Mouse (Mus musculus): ENCODE measurements around the gene Arhgef19. TPM values are rescaled to one million over a fixed set of nuclear protein-coding genes. Genes with fewer than 3 reads are reported as not detected.

Arhgef19 gene
- total RNA-seq, 2 experiments from 2014 or later, result not detected

DNA sequence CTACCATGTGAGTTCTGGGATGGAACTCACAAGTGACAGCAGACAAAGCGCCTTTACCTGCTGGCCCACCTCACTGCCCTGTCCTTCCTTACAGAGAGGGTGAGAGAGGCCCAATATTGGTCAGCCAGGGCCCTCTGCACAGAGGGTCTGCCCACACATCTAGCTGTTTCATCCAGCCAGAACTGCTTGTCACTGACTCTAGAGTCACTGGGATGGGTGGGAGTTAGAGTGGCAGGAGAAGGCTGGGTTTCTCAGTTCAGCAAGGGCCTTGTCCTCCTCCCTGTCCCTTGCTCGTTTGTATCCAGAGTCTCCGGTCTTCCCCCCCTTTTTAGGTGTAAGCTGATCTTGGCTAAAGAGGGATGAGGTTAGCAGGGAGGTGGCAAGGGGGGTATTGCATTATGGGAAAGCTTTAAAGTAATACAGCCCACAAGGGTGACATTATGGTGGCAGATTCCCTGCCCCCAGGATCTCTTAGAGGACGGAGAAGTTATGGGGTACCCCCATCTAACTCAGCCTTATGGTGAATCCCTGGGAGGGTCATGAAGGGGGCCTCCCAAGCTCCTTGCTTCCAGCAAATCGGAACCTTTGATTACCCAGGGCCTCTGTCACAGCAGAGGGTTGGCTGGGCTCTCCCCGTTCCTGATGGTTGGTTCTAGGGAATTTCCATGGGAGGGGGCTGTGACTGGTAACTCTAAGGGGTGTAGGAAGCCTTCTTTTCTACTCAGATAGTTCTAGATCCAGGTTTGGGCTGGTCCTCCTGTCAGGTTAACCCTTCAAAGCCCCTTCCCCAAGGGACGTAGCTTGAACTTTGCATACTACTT lies 64.3 kb downstream of the Arhgef19 start:
- no peak for ATAC-seq (replicated peaks; ENCODE audit: poor library complexity, severe bottlenecking)

DNA sequence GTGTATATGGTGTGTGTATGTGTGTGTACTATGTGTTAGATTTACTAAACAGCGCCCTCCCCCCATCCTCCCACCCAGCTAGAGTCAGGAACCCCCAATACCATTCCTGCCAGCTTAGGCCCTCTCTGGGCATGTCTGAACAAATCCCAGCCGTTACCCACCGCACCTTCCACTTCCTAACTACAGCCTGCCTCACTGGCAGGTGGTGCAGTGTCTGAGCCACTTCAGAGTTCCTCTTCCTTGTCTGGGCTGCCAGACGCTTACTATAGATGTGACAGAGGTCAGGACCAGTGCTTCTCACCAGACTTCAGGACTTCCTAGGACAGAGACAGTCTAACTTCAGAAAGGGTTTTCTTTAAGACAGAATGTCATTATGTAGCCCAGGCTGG lies 64.9 kb downstream of the Arhgef19 start:
- ATAC-seq (replicated peaks; ENCODE audit: poor library complexity, severe bottlenecking), result no peak

DNA sequence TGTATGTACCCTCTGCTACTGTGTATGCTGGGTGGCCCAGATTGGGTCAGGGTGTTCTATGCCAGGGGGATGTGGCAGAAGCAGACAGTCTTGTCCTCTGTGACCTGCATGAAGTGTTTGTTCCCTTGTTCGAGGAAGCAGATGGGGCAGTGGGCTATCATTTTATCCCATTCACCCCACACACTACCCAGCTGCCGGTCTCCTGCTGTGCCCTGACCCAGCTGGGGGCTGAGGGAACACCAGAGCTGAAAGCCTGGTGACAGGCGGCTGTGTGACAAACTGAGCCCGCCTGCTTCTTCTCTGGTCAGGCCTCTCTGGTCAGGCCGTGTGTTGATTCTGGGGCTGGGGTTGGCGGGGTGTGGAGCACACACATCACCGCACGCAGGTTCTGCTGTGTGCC lies 66.8 kb downstream of the Arhgef19 start:
- ATAC-seq (replicated peaks; ENCODE audit: poor library complexity, severe bottlenecking), result no peak

Other genes starting within 250 kb of the Arhgef19 start
- gene Mfap2, start 229.1 kb upstream of the Arhgef19 start, total RNA-seq (2014; fragmentation: Nextera tagmentation), result not detected in 2 replicates
- gene Mfap2, start 229.1 kb upstream of the Arhgef19 start, total RNA-seq (2017), result not detected in 2 replicates
- 6.4 and 8.0 TPM in 2 replicates for gene Crocc, start 178.9 kb upstream of the Arhgef19 start, total RNA-seq (2014; fragmentation: Nextera tagmentation)
- gene Crocc, start 178.9 kb upstream of the Arhgef19 start, total RNA-seq (2017), result 6.5 and 7.0 TPM in 2 replicates
- 30.6 and 52.4 TPM in 2 replicates for gene Necap2, start 161.1 kb upstream of the Arhgef19 start, total RNA-seq (2014; fragmentation: Nextera tagmentation)
- gene Necap2, start 161.1 kb upstream of the Arhgef19 start, total RNA-seq (2017), result 45.5 and 54.2 TPM in 2 replicates
- not detected in 2 replicates for gene Spata21, start 151.2 kb upstream of the Arhgef19 start, total RNA-seq (2014; fragmentation: Nextera tagmentation)
- gene Spata21, start 151.2 kb upstream of the Arhgef19 start, total RNA-seq (2017), result not detected in 2 replicates
- 41.1 and 54.8 TPM in 2 replicates for gene Szrd1, start 99.7 kb upstream of the Arhgef19 start, total RNA-seq (2014; fragmentation: Nextera tagmentation)
- gene Szrd1, start 99.7 kb upstream of the Arhgef19 start, total RNA-seq (2017), result 58.0 and 63.0 TPM in 2 replicates
- 16.5 and 18.6 TPM in 2 replicates for gene Fbxo42, start 91.6 kb upstream of the Arhgef19 start, total RNA-seq (2014; fragmentation: Nextera tagmentation)
- 7.2 and 7.8 TPM in 2 replicates for gene Fbxo42, start 91.6 kb upstream of the Arhgef19 start, total RNA-seq (2017)
- 1.4 and 1.8 TPM in 2 replicates for gene Rsg1, start 25.5 kb upstream of the Arhgef19 start, total RNA-seq (2014; fragmentation: Nextera tagmentation)
- 1.4 and 2.6 TPM in 2 replicates for gene Rsg1, start 25.5 kb upstream of the Arhgef19 start, total RNA-seq (2017)
- 0.88 TPM in 1 of 2 replicates, not detected in the other for gene Epha2, start 61.7 kb downstream of the Arhgef19 start, total RNA-seq (2014; fragmentation: Nextera tagmentation)
- gene Epha2, start 61.7 kb downstream of the Arhgef19 start, total RNA-seq (2017), result 0.10 TPM in 1 of 2 replicates, not detected in the other
- gene Fam131c, start 128.7 kb downstream of the Arhgef19 start, total RNA-seq (2014; fragmentation: Nextera tagmentation), result not detected in 2 replicates
- not detected in 2 replicates for gene Fam131c, start 128.7 kb downstream of the Arhgef19 start, total RNA-seq (2017)
- not detected in 2 replicates for gene Clcnka, start 159.2 kb downstream of the Arhgef19 start, total RNA-seq (2014; fragmentation: Nextera tagmentation)
- not detected in 2 replicates for gene Clcnka, start 159.2 kb downstream of the Arhgef19 start, total RNA-seq (2017)
- not detected in 2 replicates for gene Clcnkb, start 176.5 kb downstream of the Arhgef19 start, total RNA-seq (2014; fragmentation: Nextera tagmentation)
- not detected in 2 replicates for gene Clcnkb, start 176.5 kb downstream of the Arhgef19 start, total RNA-seq (2017)
- not detected in 2 replicates for gene Hspb7, start 181.3 kb downstream of the Arhgef19 start, total RNA-seq (2014; fragmentation: Nextera tagmentation)
- gene Hspb7, start 181.3 kb downstream of the Arhgef19 start, total RNA-seq (2017), result not detected in 2 replicates
- not detected in 2 replicates for gene Srarp, start 196.6 kb downstream of the Arhgef19 start, total RNA-seq (2014; fragmentation: Nextera tagmentation)
- not detected in 2 replicates for gene Srarp, start 196.6 kb downstream of the Arhgef19 start, total RNA-seq (2017)
- 10.0 and 18.4 TPM in 2 replicates for gene Zbtb17, start 205.2 kb downstream of the Arhgef19 start, total RNA-seq (2014; fragmentation: Nextera tagmentation)
- 19.9 and 28.9 TPM in 2 replicates for gene Zbtb17, start 205.2 kb downstream of the Arhgef19 start, total RNA-seq (2017)